Mouse (Mus musculus) common myeloid progenitor, adult 5-6 weeks (primary cell): ENCODE measurements around the gene Rfx8. TPM values are rescaled to one million over a fixed set of nuclear protein-coding genes. Genes with fewer than 3 reads are reported as not detected.

Experiments used
- total RNA-seq: library from RNA; stranded (forward); fragments of 200-1000, 187-1606 nt; gene quantifications from 2 replicates; pipeline ENCODE4 v1.2.3, GENCODE M21; 2017

Rfx8 gene
- total RNA-seq, 1 experiment from 2014 or later: 0.27 TPM

Other genes starting within 250 kb of the Rfx8 start
- 4.1 and 6.7 TPM in 2 replicates for gene Tbc1d8, start 242.2 kb downstream of the Rfx8 start, total RNA-seq
- 24.2 and 30.9 TPM in 2 replicates for gene Cnot11, start 186.0 kb downstream of the Rfx8 start, total RNA-seq
- gene Rnf149, start 143.6 kb downstream of the Rfx8 start, total RNA-seq: 30.4 and 40.7 TPM in 2 replicates
- gene Creg2, start 69.5 kb downstream of the Rfx8 start, total RNA-seq: not detected in 2 replicates
- not detected in 2 replicates for gene Gm3646, start 84.3 kb upstream of the Rfx8 start, total RNA-seq
- gene Map4k4, start 179.9 kb upstream of the Rfx8 start, total RNA-seq: 118 and 130 TPM in 2 replicates